Mouse (Mus musculus) E14TG2a.4 (cell line): ENCODE data around the gene Pde4d.

Source experiments
- CTCF ChIP-seq: conservative IDR thresholded peaks from 2 replicates; pipeline ENCODE4 v1.5.1; 2014; ENCODE audit warnings: low read length
- NANOG ChIP-seq: IDR thresholded peaks from 2 replicates; pipeline ENCODE4 v1.6.1; 2014; ENCODE audit warnings: borderline replicate concordance, low read length, mixed read lengths
- POU5F1 ChIP-seq: IDR thresholded peaks from 2 replicates; pipeline ENCODE4 v1.6.1; 2014; ENCODE audit warnings: low read length, borderline replicate concordance

- no peak for TF ChIP-seq CTCF
- no peak for TF ChIP-seq NANOG
- no peak for TF ChIP-seq POU5F1
Measured at GRCm38 (mm10) chr13:108498247-108498743, 48.5 kb downstream of the Pde4d start.
